Mouse (Mus musculus) midbrain, embryonic 10.5 days (tissue): Measurements from ENCODE around the gene Zfp771. TPM values are rescaled to one million over a fixed set of nuclear protein-coding genes. Genes with fewer than 3 reads are reported as not detected.

Experiments
- DNase-seq: peaks from one replicate; pipeline ENCODE4 v3.0.0-alpha.2; 2017; ENCODE audit warnings: low spot score
- H3K27ac ChIP-seq: fragments of 300-500 bp; sonication (generic); replicated peaks from 2 replicates; pipeline ENCODE4 v1.5.1; 2016; ENCODE audit warnings: mild to moderate bottlenecking
- H3K27me3 ChIP-seq: fragments of 300-500 bp; sonication (generic); 2 replicates; pipeline ENCODE4 v1.6.1; 2016; ENCODE audit warnings: low read depth, mild to moderate bottlenecking; ENCODE audit not compliant: poor library complexity, severe bottlenecking
- H3K36me3 ChIP-seq: fragments of 300-500 bp; sonication (generic); 2 replicates; pipeline ENCODE4 v1.6.1; 2016; ENCODE audit warnings: mild to moderate bottlenecking, moderate library complexity
- H3K4me1 ChIP-seq: fragments of 300-500 bp; sonication (generic); 2 replicates; pipeline ENCODE4 v1.6.1; 2016
- H3K4me3 ChIP-seq: fragments of 300-500 bp; sonication (generic); 2 replicates; pipeline ENCODE4 v1.5.1; 2016; ENCODE audit warnings: mild to moderate bottlenecking, moderate library complexity
- H3K9me3 ChIP-seq: fragments of 300-500 bp; sonication (generic); replicated peaks from 2 replicates; pipeline ENCODE4 v1.6.1; 2016; ENCODE audit warnings: mild to moderate bottlenecking
- WGBS: fragments of 180-500 bp; shearing (Covaris S2); methylation state at CpG from one replicate; pipeline ENCODE4 v1.1.7; 2016; 5-methylcytosine and 5-hydroxymethylcytosine counted together
- polyA plus RNA-seq: library from polyadenylated mRNA; unstranded; fragments of >200 nt; fragmentation: Nextera tagmentation; extraction: Ambion mirVana; gene quantifications from 2 replicates; pipeline ENCODE4 v1.2.1, GENCODE M21; 2016

The Zfp771 gene
- polyA plus RNA-seq, 1 experiment from 2014 or later = 59.4 TPM

DNA sequence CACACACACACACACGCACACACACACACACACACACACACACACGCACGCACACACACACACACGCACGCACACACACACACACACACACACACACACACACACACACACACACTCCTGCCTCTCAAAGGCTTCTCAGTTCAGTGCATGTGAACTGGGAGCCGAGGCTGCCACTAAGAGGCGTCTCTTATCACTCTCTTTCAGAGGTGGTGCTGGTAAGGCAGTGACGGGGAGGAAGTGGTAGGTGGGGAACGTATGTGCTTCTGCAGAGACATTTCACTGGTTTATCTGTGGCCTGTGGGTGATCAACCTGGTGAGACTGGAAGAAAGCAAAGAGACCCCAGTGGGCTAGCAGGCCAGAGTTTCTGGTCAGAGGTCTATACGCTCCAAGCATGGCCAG lies 41.1 kb downstream of the Zfp771 start:
- no peaks in the 10 kb centered on the region for H3K27me3 ChIP-seq
- H3K4me3 ChIP-seq = no peak overlapping the region
- peaks cover 23% of the 10 kb centered on the region for H3K9me3 ChIP-seq
- WGBS = 80% methylated on average over 10 of the region's 10 CpGs
- H3K36me3 ChIP-seq = no peaks in the 10 kb centered on the region
- no peak for DNase-seq
- no peak overlapping the region for H3K27ac ChIP-seq
- H3K4me1 ChIP-seq = peaks cover 2% of the 10 kb centered on the region; the same call in 1 of the 2 replicates

DNA sequence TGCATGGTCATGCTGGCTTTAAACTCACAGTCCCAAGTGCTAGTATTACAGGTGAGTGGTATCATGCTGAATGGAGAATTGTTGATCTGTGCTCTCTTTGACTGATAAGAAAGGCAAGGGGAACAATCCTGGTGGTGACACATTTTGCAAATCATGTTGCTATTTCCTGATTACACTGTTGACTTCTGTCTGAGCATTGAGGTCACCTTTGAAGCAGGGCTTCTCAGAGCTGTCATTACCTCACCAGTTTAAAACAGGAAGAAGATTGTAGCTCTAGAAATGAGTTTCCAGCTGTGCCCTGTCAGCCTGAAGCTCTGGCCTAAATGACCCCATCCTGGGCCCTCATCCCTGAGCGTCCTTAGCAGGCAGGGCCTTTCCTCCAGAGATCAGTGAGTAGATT lies 43.9 kb downstream of the Zfp771 start:
- Histone ChIP-seq H3K27ac (no peak overlapping the region), H3K4me3 (no peak overlapping the region), H3K36me3 (no peaks in the 10 kb centered on the region), H3K4me1 (peaks cover 5% of the 10 kb centered on the region; the same call in 1 of the 2 replicates), H3K9me3 (peaks cover 23% of the 10 kb centered on the region), H3K27me3 (no peaks in the 10 kb centered on the region)
- DNase-seq = no peak
- 60% methylated on average over 1 of the region's 1 CpGs for WGBS

- 88% methylated on average over 2 of the region's 2 CpGs for WGBS
- peaks cover 23% of the 10 kb centered on the region for H3K9me3 ChIP-seq
- H3K4me1 ChIP-seq = peaks cover 5% of the 10 kb centered on the region; the same call in 1 of the 2 replicates
- H3K27ac ChIP-seq = no peak overlapping the region
- H3K36me3 ChIP-seq = no peaks in the 10 kb centered on the region
- no peak overlapping the region for H3K4me3 ChIP-seq
- DNase-seq = no peak
- no peaks in the 10 kb centered on the region for H3K27me3 ChIP-seq
Measured at GRCm38 (mm10) chr7:127289306-127289705, 45.2 kb downstream of the Zfp771 start.

GRCm38 (mm10) chr7:127290142-127290541 lies 46.1 kb downstream of the Zfp771 start:
- Histone ChIP-seq H3K9me3 (peaks cover 23% of the 10 kb centered on the region), H3K36me3 (no peaks in the 10 kb centered on the region), H3K4me1 (peaks cover 5% of the 10 kb centered on the region; the same call in 1 of the 2 replicates), H3K4me3 (no peak overlapping the region), H3K27ac (no peak overlapping the region), H3K27me3 (no peaks in the 10 kb centered on the region)
- WGBS = 67% methylated on average over 8 of the region's 8 CpGs
- DNase-seq = no peak

GRCm38 (mm10) chr7:127296098-127296497 lies 52.0 kb downstream of the Zfp771 start, which contains the start of gene Itgal:
Itgal (plus strand) TSS chr7:127296260.
- H3K4me3 ChIP-seq = no peak within 1 kb of the TSS
- no peaks in the 10 kb centered on the region for H3K9me3 ChIP-seq
- H3K27me3 ChIP-seq = no peaks in the 10 kb centered on the region
- no peaks in the 10 kb centered on the region for H3K36me3 ChIP-seq
- H3K27ac ChIP-seq = no peak within 1 kb of the TSS
- WGBS = 88% methylated on average over 11 of the region's 11 CpGs
- H3K4me1 ChIP-seq = no peaks in the 10 kb centered on the region
- no peak for DNase-seq

- 77% methylated on average over 5 of the region's 5 CpGs for WGBS
- Histone ChIP-seq H3K4me1 (no peaks in the 10 kb centered on the region), H3K27ac (no peak overlapping the region), H3K9me3 (no peaks in the 10 kb centered on the region), H3K4me3 (no peak overlapping the region), H3K27me3 (no peaks in the 10 kb centered on the region), H3K36me3 (no peaks in the 10 kb centered on the region)
- no peak for DNase-seq
Measured at GRCm38 (mm10) chr7:127296786-127297555, 52.9 kb downstream of the Zfp771 start.

DNA sequence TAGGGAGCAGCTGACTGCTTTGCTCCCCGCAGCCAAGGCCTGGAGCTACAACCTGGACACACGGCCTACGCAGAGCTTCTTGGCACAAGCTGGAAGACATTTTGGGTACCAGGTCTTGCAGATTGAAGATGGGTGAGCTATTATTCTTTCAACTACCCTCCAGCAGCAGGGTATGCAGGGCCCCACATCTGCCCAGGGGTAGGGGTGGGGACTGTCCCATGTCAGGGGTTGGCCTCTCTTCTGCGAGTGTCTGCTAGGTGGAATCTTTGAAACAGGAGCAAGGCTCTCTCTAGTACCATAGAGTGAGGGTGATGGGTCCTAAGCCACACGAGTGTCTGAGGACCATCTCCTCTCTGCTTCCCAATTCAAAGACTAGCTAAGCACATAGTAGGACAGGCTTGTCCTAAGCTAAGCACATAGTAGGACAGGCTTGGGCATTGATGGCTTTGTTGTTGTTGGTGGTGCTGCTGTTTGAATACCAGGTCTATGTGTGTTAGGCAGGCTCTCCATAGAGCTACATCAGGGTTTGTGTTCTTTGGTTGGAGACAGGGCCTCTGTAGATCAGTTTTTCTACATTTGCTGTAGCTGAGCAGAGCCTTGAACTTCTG lies 53.6 kb downstream of the Zfp771 start:
- 90% methylated on average over 5 of the region's 5 CpGs for WGBS
- Histone ChIP-seq H3K27me3 (no peaks in the 10 kb centered on the region), H3K4me3 (no peak overlapping the region), H3K9me3 (no peaks in the 10 kb centered on the region), H3K36me3 (no peaks in the 10 kb centered on the region), H3K4me1 (no peaks in the 10 kb centered on the region), H3K27ac (no peak overlapping the region)
- DNase-seq = no peak

Other genes starting within 250 kb of the Zfp771 start
- 3.0 and 5.2 TPM in 2 replicates for gene Mvp, start 229.7 kb upstream of the Zfp771 start, polyA plus RNA-seq
- 0.19 and 0.25 TPM in 2 replicates for gene Pagr1b, start 227.8 kb upstream of the Zfp771 start, polyA plus RNA-seq
- gene Pagr1a, start 226.9 kb upstream of the Zfp771 start, polyA plus RNA-seq = 103 and 104 TPM in 2 replicates
- gene Gm42742, start 223.2 kb upstream of the Zfp771 start, polyA plus RNA-seq = 46.2 and 55.1 TPM in 2 replicates
- 2.9 and 4.4 TPM in 2 replicates for gene Prrt2, start 223.1 kb upstream of the Zfp771 start, polyA plus RNA-seq
- 64.6 and 66.4 TPM in 2 replicates for gene Maz, start 217.2 kb upstream of the Zfp771 start, polyA plus RNA-seq
- 210 and 222 TPM in 2 replicates for gene Kif22, start 201.8 kb upstream of the Zfp771 start, polyA plus RNA-seq
- not detected in 2 replicates for gene Zg16, start 156.9 kb upstream of the Zfp771 start, polyA plus RNA-seq
- gene AI467606, start 152.9 kb upstream of the Zfp771 start, polyA plus RNA-seq = 0.91 and 1.2 TPM in 2 replicates
- 7.2 and 10.3 TPM in 2 replicates for gene Qprt, start 122.0 kb upstream of the Zfp771 start, polyA plus RNA-seq
- gene Spn, start 106.5 kb upstream of the Zfp771 start, polyA plus RNA-seq = 0.09 and 0.10 TPM in 2 replicates
- gene Cd2bp2, start 48.2 kb upstream of the Zfp771 start, polyA plus RNA-seq = 94.3 and 109 TPM in 2 replicates
- gene Tbc1d10b, start 35.8 kb upstream of the Zfp771 start, polyA plus RNA-seq = 22.7 and 29.4 TPM in 2 replicates
- 12.6 and 16.5 TPM in 2 replicates for gene Mylpf, start 35.4 kb upstream of the Zfp771 start, polyA plus RNA-seq
- 75.4 and 78.6 TPM in 2 replicates for gene Zfp553, start 11.2 kb upstream of the Zfp771 start, polyA plus RNA-seq
- 31.8 and 32.7 TPM in 2 replicates for gene Sept1, start 11.1 kb upstream of the Zfp771 start, polyA plus RNA-seq
- 289 and 345 TPM in 2 replicates for gene Dctpp1, start 16.4 kb downstream of the Zfp771 start, polyA plus RNA-seq
- gene Sephs2, start 29.8 kb downstream of the Zfp771 start, polyA plus RNA-seq = 71.2 and 76.9 TPM in 2 replicates
- gene Itgal, start 52.0 kb downstream of the Zfp771 start, polyA plus RNA-seq = 0.72 and 0.77 TPM in 2 replicates
- gene Zfp768, start 101.3 kb downstream of the Zfp771 start, polyA plus RNA-seq = 19.7 and 20.6 TPM in 2 replicates
- 8.6 and 9.1 TPM in 2 replicates for gene Zfp747, start 131.8 kb downstream of the Zfp771 start, polyA plus RNA-seq
- gene 9130019O22Rik, start 142.9 kb downstream of the Zfp771 start, polyA plus RNA-seq = 5.8 and 6.4 TPM in 2 replicates
- 5.4 and 6.3 TPM in 2 replicates for gene E430018J23Rik, start 149.4 kb downstream of the Zfp771 start, polyA plus RNA-seq
- gene Zfp764, start 162.5 kb downstream of the Zfp771 start, polyA plus RNA-seq = 6.9 and 8.0 TPM in 2 replicates
- 34.4 and 35.2 TPM in 2 replicates for gene Zfp688, start 177.8 kb downstream of the Zfp771 start, polyA plus RNA-seq
- gene Zfp689, start 204.9 kb downstream of the Zfp771 start, polyA plus RNA-seq = 13.9 and 16.4 TPM in 2 replicates
- 56.0 and 59.6 TPM in 2 replicates for gene Prr14, start 215.3 kb downstream of the Zfp771 start, polyA plus RNA-seq
- gene Fbrs, start 234.9 kb downstream of the Zfp771 start, polyA plus RNA-seq = 8.6 and 9.6 TPM in 2 replicates